Mouse (Mus musculus): Measurements from ENCODE around the gene Cdx2. TPM values are rescaled to one million over a fixed set of nuclear protein-coding genes. Genes with fewer than 3 reads are reported as not detected.

Gene Cdx2
- polyA plus RNA-seq, 1 experiment from 2014 or later = not detected

DNA sequence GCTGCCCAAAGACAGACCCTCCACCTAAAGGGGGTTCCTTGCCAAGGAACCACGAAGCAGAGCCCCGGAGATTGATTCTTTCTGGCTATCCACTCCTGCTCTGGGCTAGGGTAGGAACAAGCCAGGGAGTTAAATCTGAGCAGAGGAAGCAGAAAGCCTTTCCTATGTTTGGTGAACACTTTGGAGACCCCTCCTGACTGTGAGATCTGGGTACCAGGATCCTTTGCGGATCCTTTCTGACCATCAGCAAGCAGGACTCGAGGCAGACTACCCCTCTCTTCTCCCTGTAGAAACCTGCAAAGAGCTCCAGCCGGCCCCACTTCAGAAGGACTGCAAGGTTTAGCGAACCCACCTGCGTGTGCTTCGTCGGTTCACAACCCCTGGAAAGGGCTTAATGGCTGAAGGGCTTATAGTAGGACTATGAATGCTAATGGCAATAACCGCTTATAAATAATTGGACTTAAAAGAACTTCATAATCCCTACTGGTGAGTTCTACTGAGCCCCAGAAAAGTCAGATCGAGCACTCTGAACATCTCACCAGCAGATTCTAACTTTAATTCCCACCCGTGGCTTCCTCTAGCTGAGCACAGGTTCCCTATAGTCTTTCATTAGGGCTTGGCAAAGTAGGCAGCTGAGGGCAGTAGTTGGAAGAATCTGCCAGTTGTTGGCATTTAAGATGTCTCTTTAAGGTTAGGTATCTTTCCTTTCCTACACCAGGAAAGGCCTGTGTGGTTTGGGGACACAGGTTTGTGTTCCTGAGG lies 34.8 kb downstream of the Cdx2 start:
- Histone ChIP-seq H3K4me2 (ENCODE audit: low read depth) (no peak overlapping the region), H3K9me3 (ENCODE audit: control insufficient read depth, low read length) (no peaks in the 10 kb centered on the region), H3K4me1 (ENCODE audit: control insufficient read depth, insufficient read depth, low read length) (no peaks in the 10 kb centered on the region), H3K27ac (ENCODE audit: low read depth, low read length) (no peak overlapping the region), H3K4me3 (ENCODE audit: low read depth, low read length) (no peak overlapping the region), H3K27me3 (ENCODE audit: control insufficient read depth, insufficient read depth, low read length) (peaks cover 97% of the 10 kb centered on the region), H3K36me3 (ENCODE audit: control insufficient read depth, insufficient read depth, low read length) (no peaks in the 10 kb centered on the region), H3K9ac (ENCODE audit: low read length) (no peak overlapping the region)
- ATAC-seq (ENCODE audit: insufficient read depth, low FRiP score, low TSS enrichment) (no peak), DNase-seq (ENCODE audit: low spot score) (no peak)
- WGBS = 2% methylated on average over 12 of the region's 12 CpGs

DNA sequence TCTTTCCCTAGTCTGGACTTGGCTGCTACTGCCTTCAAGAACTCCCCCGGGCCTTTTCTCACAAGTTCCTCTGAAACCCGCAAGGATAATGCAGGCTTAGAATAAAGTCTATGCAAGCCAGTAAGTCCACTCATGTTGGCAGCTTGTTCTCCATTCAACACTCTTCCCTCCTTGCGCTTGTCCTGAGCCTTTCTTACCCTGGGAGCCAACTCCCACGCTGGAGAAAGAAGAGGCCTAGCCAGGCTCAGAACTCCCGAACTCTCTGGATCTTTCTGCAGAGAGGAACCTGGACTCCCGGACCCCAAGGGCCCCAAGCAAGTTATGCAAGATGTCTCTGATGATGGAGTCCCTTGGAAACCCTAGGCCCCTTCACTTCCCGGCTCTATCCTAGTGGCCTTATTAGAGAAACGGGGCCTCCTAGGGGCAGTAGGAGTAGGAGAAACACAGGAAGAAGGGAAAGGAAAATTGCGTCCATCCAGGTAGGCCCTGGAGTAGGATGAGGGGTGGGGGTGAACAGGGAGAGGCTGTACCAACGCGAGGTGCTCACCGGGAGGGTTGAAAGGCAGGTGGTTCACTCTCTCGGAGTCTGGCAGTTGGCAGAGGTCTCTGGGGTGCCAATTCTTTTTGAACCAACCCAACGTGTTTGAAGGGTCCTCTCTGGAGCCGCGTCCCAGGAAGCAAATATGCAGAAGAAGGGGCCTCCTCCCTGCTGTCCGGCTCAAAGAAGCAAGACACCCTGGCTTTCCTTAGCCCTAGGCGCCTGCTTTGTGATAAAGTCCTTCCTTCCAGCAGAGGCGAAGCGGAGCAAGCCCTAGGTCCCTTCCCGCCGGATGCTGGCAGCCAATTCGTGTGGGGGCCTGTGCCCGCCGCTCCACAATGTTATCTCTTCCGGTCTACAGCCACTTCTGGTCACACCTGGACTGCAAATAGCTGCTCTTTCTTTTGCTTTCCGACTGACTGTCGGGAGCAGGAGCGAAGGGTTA lies 36.1 kb downstream of the Cdx2 start:
- ATAC-seq (ENCODE audit: insufficient read depth, low FRiP score, low TSS enrichment) = no peak
- Histone ChIP-seq H3K27me3 (ENCODE audit: control insufficient read depth, insufficient read depth, low read length) (peaks cover 97% of the 10 kb centered on the region), H3K4me1 (ENCODE audit: control insufficient read depth, insufficient read depth, low read length) (no peaks in the 10 kb centered on the region), H3K9me3 (ENCODE audit: control insufficient read depth, low read length) (no peaks in the 10 kb centered on the region), H3K36me3 (ENCODE audit: control insufficient read depth, insufficient read depth, low read length) (no peaks in the 10 kb centered on the region), H3K27ac (ENCODE audit: low read depth, low read length) (no peak overlapping the region), H3K4me3 (ENCODE audit: low read depth, low read length) (no peak overlapping the region), H3K4me2 (ENCODE audit: low read depth) (no peak overlapping the region), H3K9ac (ENCODE audit: low read length) (no peak overlapping the region)
- peak; percentile 39 for DNase-seq (ENCODE audit: low spot score)
- WGBS = 1% methylated on average over 29 of the region's 29 CpGs

DNA sequence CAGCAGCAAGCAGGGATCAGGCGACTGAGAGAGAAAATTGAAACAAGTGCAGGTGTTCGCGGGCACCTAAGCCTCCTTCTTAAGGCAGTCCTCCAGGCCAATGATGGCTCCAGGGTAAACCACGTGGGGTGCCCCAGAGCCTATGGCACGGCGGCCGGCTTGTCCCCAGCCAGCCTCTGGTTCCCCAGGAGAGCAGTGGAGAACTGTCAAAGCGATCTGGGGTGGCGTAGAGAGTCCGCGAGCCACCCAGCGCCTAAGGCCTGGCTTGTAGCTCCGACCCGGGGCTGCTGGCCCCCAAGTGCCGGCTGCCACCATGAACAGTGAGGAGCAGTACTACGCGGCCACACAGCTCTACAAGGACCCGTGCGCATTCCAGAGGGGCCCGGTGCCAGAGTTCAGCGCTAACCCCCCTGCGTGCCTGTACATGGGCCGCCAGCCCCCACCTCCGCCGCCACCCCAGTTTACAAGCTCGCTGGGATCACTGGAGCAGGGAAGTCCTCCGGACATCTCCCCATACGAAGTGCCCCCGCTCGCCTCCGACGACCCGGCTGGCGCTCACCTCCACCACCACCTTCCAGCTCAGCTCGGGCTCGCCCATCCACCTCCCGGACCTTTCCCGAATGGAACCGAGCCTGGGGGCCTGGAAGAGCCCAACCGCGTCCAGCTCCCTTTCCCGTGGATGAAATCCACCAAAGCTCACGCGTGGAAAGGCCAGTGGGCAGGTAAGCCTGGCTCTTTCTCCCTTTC lies 37.0 kb downstream of the Cdx2 start, which contains the start of gene Pdx1:
Gene Pdx1, plus strand, starts transcription at position 34 of the 747 bp plus-strand sequence.
- Histone ChIP-seq H3K36me3 (ENCODE audit: control insufficient read depth, insufficient read depth, low read length) (no peaks in the 10 kb centered on the region), H3K4me2 (ENCODE audit: low read depth) (no peak within 1 kb of the TSS), H3K27me3 (ENCODE audit: control insufficient read depth, insufficient read depth, low read length) (peaks cover 96% of the 10 kb centered on the region), H3K27ac (ENCODE audit: low read depth, low read length) (no peak within 1 kb of the TSS), H3K4me3 (ENCODE audit: low read depth, low read length) (no peak within 1 kb of the TSS), H3K9ac (ENCODE audit: low read length) (no peak within 1 kb of the TSS), H3K4me1 (ENCODE audit: control insufficient read depth, insufficient read depth, low read length) (no peaks in the 10 kb centered on the region), H3K9me3 (ENCODE audit: control insufficient read depth, low read length) (no peaks in the 10 kb centered on the region)
- WGBS = 0% methylated on average over 43 of the region's 44 CpGs
- peak; percentile 50; the same call in 1 of the 2 replicates for ATAC-seq (ENCODE audit: insufficient read depth, low FRiP score, low TSS enrichment)
- peak; percentile 64 for DNase-seq (ENCODE audit: low spot score)

DNA sequence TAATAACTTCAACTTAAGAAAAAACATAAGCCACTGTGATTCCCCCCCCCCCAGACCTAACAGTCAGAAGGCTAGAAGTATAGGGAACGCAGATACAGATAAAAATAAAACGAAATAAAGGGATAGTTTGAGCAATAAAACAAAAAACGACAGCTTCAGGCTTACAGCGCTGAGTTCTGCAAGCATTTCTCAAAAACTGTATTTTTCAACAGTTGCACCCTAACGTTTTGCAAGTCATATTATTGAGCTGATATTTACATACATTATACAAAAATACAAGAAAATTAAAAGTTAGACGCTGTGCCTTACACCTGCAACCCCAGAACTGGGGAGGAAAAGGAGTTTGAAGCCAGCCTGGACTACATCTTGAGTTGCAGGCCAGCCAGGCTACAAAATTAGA lies 37.7 kb downstream of the Cdx2 start:
- Histone ChIP-seq H3K4me1 (ENCODE audit: control insufficient read depth, insufficient read depth, low read length) (no peaks in the 10 kb centered on the region), H3K4me2 (ENCODE audit: low read depth) (no peak overlapping the region), H3K27ac (ENCODE audit: low read depth, low read length) (no peak overlapping the region), H3K27me3 (ENCODE audit: control insufficient read depth, insufficient read depth, low read length) (peaks cover 89% of the 10 kb centered on the region), H3K36me3 (ENCODE audit: control insufficient read depth, insufficient read depth, low read length) (no peaks in the 10 kb centered on the region), H3K4me3 (ENCODE audit: low read depth, low read length) (no peak overlapping the region), H3K9me3 (ENCODE audit: control insufficient read depth, low read length) (no peaks in the 10 kb centered on the region), H3K9ac (ENCODE audit: low read length) (no peak overlapping the region)
- ATAC-seq (ENCODE audit: insufficient read depth, low FRiP score, low TSS enrichment) (no peak), DNase-seq (ENCODE audit: low spot score) (no peak)
- WGBS = 4% methylated on average over 6 of the region's 6 CpGs

DNA sequence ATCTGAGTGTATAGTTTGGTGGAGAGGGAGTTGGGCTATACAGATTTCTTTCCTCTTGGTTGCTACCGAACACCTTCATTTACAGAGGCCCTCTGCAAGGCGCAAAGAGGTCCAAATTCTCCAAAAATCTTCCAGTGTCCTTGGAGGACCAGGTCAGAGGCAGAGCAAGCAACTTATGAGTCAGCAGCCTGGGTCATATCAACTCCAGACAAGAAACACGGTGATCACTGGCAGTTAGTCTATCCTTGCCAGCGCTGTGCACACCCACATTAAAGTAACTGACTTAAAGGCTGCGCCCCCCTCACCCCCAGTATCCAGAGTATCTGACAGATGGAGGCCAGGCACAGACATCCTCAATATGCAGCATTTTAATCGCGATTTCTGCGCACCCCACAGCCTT lies 38.3 kb downstream of the Cdx2 start:
- peaks cover 83% of the 10 kb centered on the region for H3K27me3 ChIP-seq (ENCODE audit: control insufficient read depth, insufficient read depth, low read length)
- DNase-seq (ENCODE audit: low spot score) (no peak), ATAC-seq (ENCODE audit: insufficient read depth, low FRiP score, low TSS enrichment) (no peak)
- no peaks in the 10 kb centered on the region for H3K36me3 ChIP-seq (ENCODE audit: control insufficient read depth, insufficient read depth, low read length)
- H3K4me3 ChIP-seq (ENCODE audit: low read depth, low read length) = no peak overlapping the region
- no peak overlapping the region for H3K9ac ChIP-seq (ENCODE audit: low read length)
- no peak overlapping the region for H3K4me2 ChIP-seq (ENCODE audit: low read depth)
- H3K9me3 ChIP-seq (ENCODE audit: control insufficient read depth, low read length) = no peaks in the 10 kb centered on the region
- H3K27ac ChIP-seq (ENCODE audit: low read depth, low read length) = no peak overlapping the region
- no peaks in the 10 kb centered on the region for H3K4me1 ChIP-seq (ENCODE audit: control insufficient read depth, insufficient read depth, low read length)
- 2% methylated on average over 8 of the region's 8 CpGs for WGBS

DNA sequence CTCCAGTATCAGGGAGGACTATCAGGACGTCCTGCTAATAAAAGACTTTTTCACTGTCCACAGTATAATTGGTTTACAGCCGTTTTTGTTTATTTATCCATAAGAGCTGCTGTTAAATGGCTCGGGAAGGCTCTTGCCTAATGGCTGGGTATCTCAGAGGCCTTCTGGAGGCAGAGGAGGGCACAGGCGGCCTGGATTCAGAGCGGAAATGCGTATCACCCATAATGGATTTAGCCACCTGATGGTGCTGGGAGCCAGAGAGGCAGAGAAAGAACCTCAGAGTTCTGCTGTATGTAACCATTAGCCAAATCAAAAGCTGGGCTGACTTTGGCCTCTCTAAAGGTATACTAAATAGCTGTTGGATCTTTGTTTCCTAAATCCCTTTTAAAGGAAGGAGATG lies 39.6 kb downstream of the Cdx2 start:
- DNase-seq (ENCODE audit: low spot score) (no peak), ATAC-seq (ENCODE audit: insufficient read depth, low FRiP score, low TSS enrichment) (no peak)
- Histone ChIP-seq H3K27me3 (ENCODE audit: control insufficient read depth, insufficient read depth, low read length) (peaks cover 72% of the 10 kb centered on the region), H3K36me3 (ENCODE audit: control insufficient read depth, insufficient read depth, low read length) (no peaks in the 10 kb centered on the region), H3K27ac (ENCODE audit: low read depth, low read length) (no peak overlapping the region), H3K4me1 (ENCODE audit: control insufficient read depth, insufficient read depth, low read length) (no peaks in the 10 kb centered on the region), H3K9me3 (ENCODE audit: control insufficient read depth, low read length) (no peaks in the 10 kb centered on the region), H3K9ac (ENCODE audit: low read length) (no peak overlapping the region), H3K4me2 (ENCODE audit: low read depth) (no peak overlapping the region), H3K4me3 (ENCODE audit: low read depth, low read length) (no peak overlapping the region)
- 1% methylated on average over 6 of the region's 6 CpGs for WGBS

DNA sequence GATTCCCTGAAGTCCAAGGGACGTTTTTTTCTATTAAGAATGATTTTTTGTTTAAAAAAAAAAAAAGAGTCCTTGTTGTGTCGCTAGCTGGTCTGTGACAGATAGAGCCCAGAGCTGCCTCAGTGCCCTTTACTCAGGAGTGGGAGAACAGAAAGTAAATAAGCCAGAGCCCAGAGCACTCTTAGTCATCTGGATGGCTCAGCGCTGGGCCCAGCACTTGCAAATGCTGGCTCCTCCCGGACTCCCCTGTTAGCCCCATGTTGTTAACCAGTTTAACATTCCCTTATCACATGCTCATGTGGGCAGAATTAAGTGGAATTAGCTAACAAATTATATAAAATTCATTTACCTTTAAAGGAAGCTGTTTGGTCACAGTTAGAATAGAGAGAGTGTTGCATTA lies 43.1 kb downstream of the Cdx2 start:
- DNase-seq (ENCODE audit: low spot score) (no peak), ATAC-seq (ENCODE audit: insufficient read depth, low FRiP score, low TSS enrichment) (no peak)
- Histone ChIP-seq H3K4me1 (ENCODE audit: control insufficient read depth, insufficient read depth, low read length) (no peaks in the 10 kb centered on the region), H3K36me3 (ENCODE audit: control insufficient read depth, insufficient read depth, low read length) (no peaks in the 10 kb centered on the region), H3K9ac (ENCODE audit: low read length) (no peak overlapping the region), H3K27ac (ENCODE audit: low read depth, low read length) (no peak overlapping the region), H3K9me3 (ENCODE audit: control insufficient read depth, low read length) (no peaks in the 10 kb centered on the region), H3K4me2 (ENCODE audit: low read depth) (no peak overlapping the region), H3K27me3 (ENCODE audit: control insufficient read depth, insufficient read depth, low read length) (peaks cover 37% of the 10 kb centered on the region), H3K4me3 (ENCODE audit: low read depth, low read length) (no peak overlapping the region)
- 31% methylated on average over 4 of the region's 4 CpGs for WGBS

DNA sequence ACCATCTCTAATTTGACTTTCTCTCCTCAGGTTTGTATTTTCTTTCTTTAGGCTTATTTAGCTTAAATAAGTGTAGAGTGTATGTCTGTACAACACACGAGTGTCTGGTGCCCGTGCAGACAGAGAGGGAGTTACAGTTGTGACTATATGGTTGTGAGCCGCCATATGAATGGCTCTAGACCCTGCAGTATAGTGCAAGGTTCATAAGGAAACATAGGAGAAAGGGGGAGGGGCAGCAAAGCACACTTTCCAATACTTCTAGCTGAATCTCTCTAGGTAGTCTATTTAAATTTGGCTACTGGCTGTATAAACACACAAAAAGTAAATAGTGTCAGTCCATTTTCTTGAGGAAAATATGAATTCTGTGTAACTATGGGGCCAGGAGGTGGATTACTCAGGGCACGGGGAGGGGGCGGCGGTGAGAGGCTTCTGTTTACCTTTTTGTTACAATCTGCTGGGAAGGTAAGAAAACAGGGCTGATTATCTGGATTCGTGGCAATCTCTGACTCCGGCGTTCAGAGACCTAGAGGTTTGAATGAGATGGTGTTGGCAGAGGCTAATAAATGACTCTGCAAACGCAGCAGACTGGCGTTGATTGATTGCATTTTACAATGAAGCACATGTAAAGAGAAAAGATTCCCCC lies 45.0 kb downstream of the Cdx2 start:
- Histone ChIP-seq H3K36me3 (ENCODE audit: control insufficient read depth, insufficient read depth, low read length) (no peaks in the 10 kb centered on the region), H3K9me3 (ENCODE audit: control insufficient read depth, low read length) (no peaks in the 10 kb centered on the region), H3K4me3 (ENCODE audit: low read depth, low read length) (no peak overlapping the region), H3K9ac (ENCODE audit: low read length) (no peak overlapping the region), H3K4me1 (ENCODE audit: control insufficient read depth, insufficient read depth, low read length) (no peaks in the 10 kb centered on the region), H3K27me3 (ENCODE audit: control insufficient read depth, insufficient read depth, low read length) (peaks cover 18% of the 10 kb centered on the region), H3K4me2 (ENCODE audit: low read depth) (no peak overlapping the region), H3K27ac (ENCODE audit: low read depth, low read length) (no peak overlapping the region)
- ATAC-seq (ENCODE audit: insufficient read depth, low FRiP score, low TSS enrichment) (no peak), DNase-seq (ENCODE audit: low spot score) (no peak)
- 44% methylated on average over 11 of the region's 11 CpGs for WGBS
